10 mouse cellular contexts compared by ENCODE assay signal in genomic region chr3:88000816-88001595, GRCm38 (mm10). TPM values are rescaled to one million over a fixed set of nuclear protein-coding genes. Genes with fewer than 3 reads are reported as not detected.
DNase-seq lines count a peak whose midpoint lies in the region; ATAC-seq and TF ChIP-seq lines count a peak whose summit lies in the region.
"Had no signal": no experiment of that assay in that cellular context is flagged by ENCODE, and none has a peak within 500 bp of the region (broad histone marks: within the 10 kb centered on the region; RNA-seq: fewer than 3 reads in every experiment).

No protein-coding gene starts in this region.

- no peak for TF ChIP-seq CTCF in stomach, postnatal 0 days (IDR thresholded peaks at IDR 0.05; ENCODE audit: low read depth)

- 12% methylated on average over 11 of the region's 11 CpGs for WGBS in forebrain, embryonic 11.5 days
- WGBS in limb, embryonic 10.5 days, result 14% methylated on average over 11 of the region's 11 CpGs
- 16% methylated on average over 11 of the region's 11 CpGs for WGBS in stomach, postnatal 0 days

- peaks cover 67% of the 10 kb centered on the region for H3K27me3 ChIP-seq in forebrain, embryonic 11.5 days (ENCODE audit: control insufficient read depth, insufficient read depth, low read length)
- H3K27me3 ChIP-seq in limb, embryonic 10.5 days (ENCODE audit: low read depth, poor library complexity, severe bottlenecking), result peaks cover 93% of the 10 kb centered on the region
- peaks cover 15% of the 10 kb centered on the region; the same call in 1 of the 2 replicates for H3K27me3 ChIP-seq in stomach, postnatal 0 days (ENCODE audit: control insufficient read depth, insufficient read depth, low read length)

- H3K4me3 ChIP-seq in forebrain, embryonic 11.5 days (ENCODE audit: low read depth, low read length), result no peak overlapping the region; the same call in 1 of the 2 replicates
- H3K4me3 ChIP-seq in limb, embryonic 10.5 days, result peak overlapping the region; percentile 49; the same call in 1 of the 2 replicates
- H3K4me3 ChIP-seq in stomach, postnatal 0 days (ENCODE audit: low read depth, low read length), result peak overlapping the region; percentile 28; the same call in 1 of the 2 replicates

- no peak for ATAC-seq in forebrain, embryonic 11.5 days (replicated peaks; ENCODE audit: low FRiP score)
- ATAC-seq in stomach, postnatal 0 days (ENCODE audit: low FRiP score, low TSS enrichment), result no peak
- ATAC-seq: Patski had no signal

- H3K9ac ChIP-seq in forebrain, embryonic 11.5 days (ENCODE audit: low read length), result no peak overlapping the region
- H3K9ac ChIP-seq in stomach, postnatal 0 days (ENCODE audit: low read length), result no peak overlapping the region
- H3K9ac ChIP-seq: liver, embryonic 13.5 days had no signal

- no peak for TF ChIP-seq EP300 in stomach, postnatal 0 days (optimal IDR thresholded peaks at IDR 0.05)

- peak overlapping the region; percentile 86; the same call in 1 of the 2 replicates for H3K4me2 ChIP-seq in forebrain, embryonic 11.5 days (ENCODE audit: low read depth, low read length, severe bottlenecking)
- no peak overlapping the region for H3K4me2 ChIP-seq in stomach, postnatal 0 days (replicated peaks; ENCODE audit: low read depth)

- H3K4me1 ChIP-seq in forebrain, embryonic 11.5 days (replicated peaks; ENCODE audit: control insufficient read depth, insufficient read depth, low read length), result peaks cover 13% of the 10 kb centered on the region
- peaks cover 36% of the 10 kb centered on the region for H3K4me1 ChIP-seq in limb, embryonic 10.5 days
- H3K4me1 ChIP-seq in stomach, postnatal 0 days (replicated peaks; ENCODE audit: control insufficient read depth, insufficient read depth), result no peaks in the 10 kb centered on the region

- H3K27ac ChIP-seq in forebrain, embryonic 11.5 days (ENCODE audit: low read depth, low read length), result no peak overlapping the region
- H3K27ac ChIP-seq in limb, embryonic 10.5 days, result no peak overlapping the region
- H3K27ac ChIP-seq in stomach, postnatal 0 days (replicated peaks), result no peak overlapping the region
- H3K27ac ChIP-seq: liver, embryonic 13.5 days had no signal

- peak; percentile 24 for DNase-seq in lung, postnatal 10 days
- no peak for DNase-seq in lung, postnatal 36 days
- no peak for DNase-seq in forebrain, embryonic 11.5 days (ENCODE audit: low spot score)
- no peak for DNase-seq in limb, embryonic 10.5 days (ENCODE audit: low spot score)
- DNase-seq in stomach, postnatal 0 days (ENCODE audit: low spot score), result no peak
- no peak for DNase-seq in cerebellum, adult 11 months
- DNase-seq in kidney, adult 11 months, result no peak
- DNase-seq: kidney, postnatal 14 days; liver, embryonic 13.5 days had no signal

- H3K9me3 ChIP-seq in forebrain, embryonic 11.5 days (ENCODE audit: control insufficient read depth, low read length), result no peaks in the 10 kb centered on the region; the same call in 1 of the 2 replicates
- H3K9me3 ChIP-seq in limb, embryonic 10.5 days (replicated peaks), result no peaks in the 10 kb centered on the region
- H3K9me3 ChIP-seq in stomach, postnatal 0 days (ENCODE audit: control insufficient read depth, low read length), result no peaks in the 10 kb centered on the region

- no peaks in the 10 kb centered on the region for H3K36me3 ChIP-seq in forebrain, embryonic 11.5 days (ENCODE audit: control insufficient read depth, insufficient read depth, low read length)
- H3K36me3 ChIP-seq in limb, embryonic 10.5 days, result no peaks in the 10 kb centered on the region
- no peaks in the 10 kb centered on the region for H3K36me3 ChIP-seq in stomach, postnatal 0 days (ENCODE audit: control insufficient read depth, insufficient read depth, low read length)
- H3K36me3 ChIP-seq: liver, embryonic 13.5 days had no signal

RNA-seq across cellular contexts. Expression of gene Bcan, which starts 1.0 kb away (rescaled TPM):
- 0.52 and 0.72 TPM in 2 replicates for polyA plus RNA-seq in forebrain, embryonic 11.5 days (2014; fragmentation: Nextera tagmentation; extraction: Ambion mirVana)
- polyA plus RNA-seq in limb, embryonic 10.5 days (2016; fragmentation: Nextera tagmentation; extraction: Ambion mirVana), result not detected in 2 replicates
- polyA plus RNA-seq in stomach, postnatal 0 days (2015; fragmentation: Nextera tagmentation; extraction: Ambion mirVana), result 0.08 and 0.18 TPM in 2 replicates

RNA-seq across cellular contexts. Expression of gene Hapln2, which starts 26.4 kb away (rescaled TPM):
- polyA plus RNA-seq in forebrain, embryonic 11.5 days (2014; fragmentation: Nextera tagmentation; extraction: Ambion mirVana), result 0.27 and 0.39 TPM in 2 replicates
- 0.06 TPM in 1 of 2 replicates, not detected in the other for polyA plus RNA-seq in limb, embryonic 10.5 days (2016; fragmentation: Nextera tagmentation; extraction: Ambion mirVana)
- not detected in 2 replicates for polyA plus RNA-seq in stomach, postnatal 0 days (2015; fragmentation: Nextera tagmentation; extraction: Ambion mirVana)
- polyA plus RNA-seq: liver, embryonic 13.5 days had no signal

RNA-seq across cellular contexts. Expression of gene Nes, which starts 30.1 kb away (rescaled TPM):
- 92.0 and 99.9 TPM in 2 replicates for polyA plus RNA-seq in forebrain, embryonic 11.5 days (2014; fragmentation: Nextera tagmentation; extraction: Ambion mirVana)
- polyA plus RNA-seq in limb, embryonic 10.5 days (2016; fragmentation: Nextera tagmentation; extraction: Ambion mirVana), result 13.5 and 14.6 TPM in 2 replicates
- polyA plus RNA-seq in stomach, postnatal 0 days (2015; fragmentation: Nextera tagmentation; extraction: Ambion mirVana), result 5.3 and 5.7 TPM in 2 replicates

RNA-seq across cellular contexts. Expression of gene Gpatch4, which starts 41.9 kb away (rescaled TPM):
- 32.8 and 39.0 TPM in 2 replicates for polyA plus RNA-seq in forebrain, embryonic 11.5 days (2014; fragmentation: Nextera tagmentation; extraction: Ambion mirVana)
- polyA plus RNA-seq in limb, embryonic 10.5 days (2016; fragmentation: Nextera tagmentation; extraction: Ambion mirVana), result 42.4 and 53.4 TPM in 2 replicates
- 17.4 and 19.2 TPM in 2 replicates for polyA plus RNA-seq in stomach, postnatal 0 days (2015; fragmentation: Nextera tagmentation; extraction: Ambion mirVana)

RNA-seq across cellular contexts. Expression of gene Crabp2, which starts 52.5 kb away (rescaled TPM):
- polyA plus RNA-seq in forebrain, embryonic 11.5 days (2014; fragmentation: Nextera tagmentation; extraction: Ambion mirVana), result 409 and 417 TPM in 2 replicates
- polyA plus RNA-seq in limb, embryonic 10.5 days (2016; fragmentation: Nextera tagmentation; extraction: Ambion mirVana), result 944 and 1,066 TPM in 2 replicates
- polyA plus RNA-seq in stomach, postnatal 0 days (2015; fragmentation: Nextera tagmentation; extraction: Ambion mirVana), result 40.4 and 44.3 TPM in 2 replicates
